Mouse (Mus musculus) liver, embryonic 16.5 days (tissue): ENCODE results near the gene Xlr5a. TPM values are rescaled to one million over a fixed set of nuclear protein-coding genes. Genes with fewer than 3 reads are reported as not detected.
"Not testable (repeated sequence)": the region's sequence is repeated elsewhere in the genome, so short reads cannot be mapped to it uniquely, and the experiment has no call there.

Experiments
- ATAC-seq: fragments of 200-750 bp; cut with Nextera tagmentation; 2 replicates; pipeline ENCODE4 v1.8.0; 2017; ENCODE audit warnings: low read depth, mild to moderate bottlenecking, moderate number of reproducible peaks, moderate library complexity
- H3K27ac ChIP-seq: fragments of 300-500 bp; sonication (generic); 2 replicates; pipeline ENCODE4 v1.5.1; 2014; ENCODE audit warnings: mild to moderate bottlenecking, low read length
- H3K27me3 ChIP-seq: fragments of 300-500 bp; sonication (generic); 2 replicates; pipeline ENCODE4 v1.6.1; 2014; ENCODE audit warnings: low read depth, low read length, mixed read lengths; ENCODE audit not compliant: control insufficient read depth, insufficient read depth
- H3K36me3 ChIP-seq: fragments of 300-500 bp; sonication (generic); 2 replicates; pipeline ENCODE4 v1.6.1; 2014; ENCODE audit warnings: mild to moderate bottlenecking; ENCODE audit not compliant: control insufficient read depth, insufficient read depth
- H3K4me1 ChIP-seq: fragments of 300-500 bp; sonication (generic); 2 replicates; pipeline ENCODE4 v1.6.1; 2014; ENCODE audit warnings: low read depth, low read length, mixed read lengths; ENCODE audit not compliant: control insufficient read depth
- H3K4me2 ChIP-seq: fragments of 300-500 bp; sonication (generic); 2 replicates; pipeline ENCODE4 v1.6.1; 2014; ENCODE audit warnings: low read depth, low read length, mixed read lengths
- H3K4me3 ChIP-seq: fragments of 300-500 bp; sonication (generic); 2 replicates; pipeline ENCODE4 v1.5.1; 2014; ENCODE audit warnings: low read depth, mild to moderate bottlenecking, low read length
- H3K9ac ChIP-seq: fragments of 300-500 bp; sonication (generic); 2 replicates; pipeline ENCODE4 v1.6.1; 2014; ENCODE audit warnings: low read depth, low read length
- H3K9me3 ChIP-seq: fragments of 300-500 bp; sonication (generic); replicated peaks from 2 replicates; pipeline ENCODE4 v1.6.1; 2016; ENCODE audit warnings: low read length; ENCODE audit not compliant: control insufficient read depth
- WGBS: fragments of 180-500 bp; shearing (Covaris S2); extraction: QIAGEN DNeasy Blood & Tissue Kit; methylation state at CpG from one replicate; pipeline ENCODE4 v1.1.7; 2014; ENCODE audit not compliant: insufficient replicate concordance; 5-methylcytosine and 5-hydroxymethylcytosine counted together
- polyA plus RNA-seq: library from polyadenylated mRNA; unstranded; fragments of >200 nt; fragmentation: Nextera tagmentation; extraction: Ambion mirVana; gene quantifications from 2 replicates; pipeline ENCODE4 v1.2.1, GENCODE M21; 2015

The Xlr5a gene
- polyA plus RNA-seq, 1 experiment from 2014 or later, result 0.09 TPM

- ATAC-seq, H3K4me1 ChIP-seq, H3K36me3 ChIP-seq, H3K4me3 ChIP-seq, H3K27ac ChIP-seq, H3K9me3 ChIP-seq, H3K9ac ChIP-seq, H3K27me3 ChIP-seq, H3K4me2 ChIP-seq: not testable (repeated sequence)
- WGBS, result 59% methylated on average over 12 of the region's 13 CpGs
Measured at GRCm38 (mm10) chrX:73096941-73097508, 195.8 kb downstream of the Xlr5a start, which contains the start of gene Xlr3a. TSS of gene Xlr3a (minus strand) at chrX:73097095.

DNA sequence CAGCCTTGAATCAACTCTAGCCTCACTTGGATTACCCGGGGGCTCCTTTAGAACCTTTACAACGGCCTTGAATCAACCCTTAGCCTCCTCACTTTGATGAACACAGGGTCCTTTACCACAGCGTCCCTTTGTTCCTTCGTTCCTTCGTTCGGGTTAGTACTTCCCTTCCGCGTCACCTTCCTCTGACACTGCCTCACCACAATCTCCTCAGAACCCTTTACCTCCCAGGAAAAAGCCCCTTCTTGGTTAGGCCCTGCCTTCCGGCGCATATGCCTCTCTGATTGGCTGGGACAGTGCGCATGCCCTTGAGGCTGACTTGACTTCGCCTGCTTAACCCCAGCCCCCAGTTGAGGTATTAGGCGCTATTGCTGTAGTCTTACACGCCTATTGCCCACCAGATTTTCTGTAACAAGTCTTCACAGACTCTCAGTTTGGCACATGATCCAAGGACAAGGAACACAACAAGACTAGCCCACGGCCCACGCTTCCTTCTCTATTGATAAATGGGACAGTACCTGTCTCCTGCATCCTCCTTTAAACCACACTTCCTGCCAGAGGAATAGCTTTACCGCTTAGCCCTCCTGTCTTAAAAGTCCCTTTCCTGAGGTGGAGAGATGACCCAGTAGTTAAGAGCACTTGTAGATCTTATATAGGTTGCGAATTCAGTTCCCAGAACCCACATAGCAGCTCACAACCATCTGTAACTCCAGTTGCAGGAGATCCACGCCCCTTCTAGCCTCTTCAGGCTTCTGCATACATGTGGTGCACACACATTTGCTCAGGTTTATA is 210.3 kb downstream of the Xlr5a start, which contains the start of gene Xlr4a:
TSS of gene Xlr4a (minus strand) at position 212 of the 789 bp plus-strand sequence.
- H3K4me1 ChIP-seq, H3K9me3 ChIP-seq, ATAC-seq, H3K4me3 ChIP-seq, H3K4me2 ChIP-seq, H3K27ac ChIP-seq, H3K9ac ChIP-seq, H3K27me3 ChIP-seq, H3K36me3 ChIP-seq: not testable (repeated sequence)
- WGBS, result 46% methylated on average over 19 of the region's 19 CpGs

DNA sequence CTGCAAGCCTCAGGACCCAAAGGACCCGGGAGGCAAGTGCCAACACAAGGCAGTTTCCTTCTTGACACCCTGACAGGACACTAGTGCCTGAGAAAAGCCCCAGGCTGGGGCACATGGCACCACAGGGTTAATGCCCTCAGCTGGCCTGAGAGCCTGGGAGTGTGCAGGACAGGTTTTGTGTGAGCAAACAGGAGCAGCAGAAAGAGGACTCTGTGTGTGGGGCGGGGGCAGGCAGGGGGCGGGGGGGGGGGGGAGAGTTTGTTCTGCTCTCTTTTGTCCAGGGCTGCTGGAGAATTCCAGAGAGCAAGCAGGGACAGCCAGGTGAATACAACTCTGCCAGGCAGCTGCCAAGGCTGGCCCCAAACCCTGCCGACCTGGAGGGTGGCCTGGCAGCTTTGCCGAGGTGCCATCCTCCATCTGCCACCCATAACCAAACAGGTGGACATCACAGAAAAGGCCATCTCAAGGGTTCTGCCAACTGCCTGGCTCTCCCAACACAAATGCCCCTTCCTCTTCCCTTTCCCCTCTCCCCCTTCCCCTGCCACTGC is 225.9 kb downstream of the Xlr5a start:
- not testable (repeated sequence) for H3K9ac ChIP-seq, H3K27ac ChIP-seq, H3K4me3 ChIP-seq, H3K4me1 ChIP-seq, H3K4me2 ChIP-seq, H3K9me3 ChIP-seq, H3K27me3 ChIP-seq, H3K36me3 ChIP-seq, ATAC-seq
- WGBS, result 69% methylated on average over 3 of the region's 5 CpGs

DNA sequence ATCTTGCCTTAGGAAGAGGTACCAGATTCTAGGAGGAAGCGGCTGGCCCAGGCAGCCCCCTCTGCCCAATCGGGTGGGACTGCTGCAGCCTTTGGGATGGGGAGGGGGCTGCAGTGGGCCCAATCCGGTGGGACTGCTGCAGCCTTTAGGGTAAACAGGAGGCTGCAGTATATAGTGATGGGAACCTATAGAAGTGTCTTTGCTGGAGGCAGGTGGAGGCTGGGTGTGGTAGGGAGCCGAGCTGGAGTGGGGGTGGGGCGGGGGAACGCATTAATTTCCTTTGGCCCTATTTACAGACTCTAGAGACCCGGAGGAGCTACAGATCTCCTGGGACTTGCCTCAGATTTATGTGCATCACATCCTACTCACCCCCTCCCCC is 228.4 kb downstream of the Xlr5a start, which contains the start of gene Pnma3:
TSS of gene Pnma3 (plus strand) at position 373 of the 379 bp plus-strand sequence.
- H3K27ac ChIP-seq, result no peak within 1 kb of the TSS
- no peaks in the 10 kb centered on the region for H3K9me3 ChIP-seq
- ATAC-seq, result no peak
- H3K4me1 ChIP-seq, result no peaks in the 10 kb centered on the region
- H3K4me3 ChIP-seq, result no peak within 1 kb of the TSS
- no peak within 1 kb of the TSS for H3K4me2 ChIP-seq
- H3K9ac ChIP-seq, result no peak within 1 kb of the TSS
- 28% methylated on average over 7 of the region's 7 CpGs for WGBS
- H3K27me3 ChIP-seq, result no peaks in the 10 kb centered on the region; the same call in 1 of the 2 replicates
- no peaks in the 10 kb centered on the region for H3K36me3 ChIP-seq

DNA sequence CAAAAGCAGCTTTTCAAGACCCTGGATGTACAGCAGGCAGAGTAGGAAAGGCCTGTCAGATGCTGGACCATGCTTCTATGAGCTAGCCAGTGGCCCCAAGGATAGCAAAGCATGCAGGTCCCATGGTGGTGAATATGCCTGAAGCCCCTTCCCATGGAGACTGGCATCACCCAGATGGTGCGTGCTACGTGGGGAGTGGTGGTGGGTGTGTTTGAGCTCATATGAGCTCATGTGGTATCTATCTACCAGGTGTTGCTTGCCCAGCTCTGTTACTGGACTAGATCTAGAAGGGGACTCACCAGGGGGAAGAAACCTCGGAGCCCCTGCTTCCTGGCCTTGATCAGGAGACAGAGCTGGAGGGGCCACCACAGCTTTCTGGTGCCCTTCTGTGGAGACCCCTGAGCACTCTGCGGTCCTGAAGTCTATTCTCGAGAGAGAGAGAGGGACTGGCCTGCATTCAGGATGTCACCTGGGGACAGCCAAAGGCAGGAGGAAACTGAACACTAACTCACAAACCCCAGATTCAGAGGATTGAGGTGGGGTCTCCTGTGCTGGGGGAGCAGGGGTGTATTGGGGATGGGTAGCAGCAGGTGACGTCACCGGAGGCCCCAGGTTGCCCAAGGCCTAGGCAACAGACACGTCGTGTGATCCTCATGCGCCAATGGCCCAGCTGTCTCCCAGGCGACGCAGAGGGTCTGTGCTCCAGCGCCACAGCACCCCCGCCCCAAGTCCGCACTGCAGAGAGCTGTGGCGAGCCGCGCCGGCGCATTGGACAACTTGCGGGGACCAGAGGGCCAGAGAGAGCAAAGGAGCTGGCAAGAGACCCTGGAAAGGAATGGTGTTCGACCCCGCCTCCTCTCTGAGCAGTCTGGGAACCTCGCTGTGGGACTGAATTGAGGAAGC is 229.0 kb downstream of the Xlr5a start:
- WGBS, result 41% methylated on average over 24 of the region's 24 CpGs
- no peak overlapping the region for H3K4me3 ChIP-seq
- H3K36me3 ChIP-seq, result no peaks in the 10 kb centered on the region
- no peak overlapping the region for H3K9ac ChIP-seq
- no peak overlapping the region for H3K27ac ChIP-seq
- no peaks in the 10 kb centered on the region for H3K4me1 ChIP-seq
- no peak for ATAC-seq
- H3K4me2 ChIP-seq, result no peak overlapping the region
- no peaks in the 10 kb centered on the region; the same call in 1 of the 2 replicates for H3K27me3 ChIP-seq
- no peaks in the 10 kb centered on the region for H3K9me3 ChIP-seq

GRCm38 (mm10) chrX:73062323-73062722 is 230.5 kb downstream of the Xlr5a start:
- Histone ChIP-seq H3K4me3 (no peak overlapping the region), H3K27me3 (no peaks in the 10 kb centered on the region; the same call in 1 of the 2 replicates), H3K27ac (no peak overlapping the region), H3K9ac (no peak overlapping the region), H3K4me2 (no peak overlapping the region), H3K9me3 (no peaks in the 10 kb centered on the region), H3K4me1 (no peaks in the 10 kb centered on the region), H3K36me3 (no peaks in the 10 kb centered on the region)
- WGBS, result 24% methylated on average over 5 of the region's 5 CpGs
- no peak for ATAC-seq

DNA sequence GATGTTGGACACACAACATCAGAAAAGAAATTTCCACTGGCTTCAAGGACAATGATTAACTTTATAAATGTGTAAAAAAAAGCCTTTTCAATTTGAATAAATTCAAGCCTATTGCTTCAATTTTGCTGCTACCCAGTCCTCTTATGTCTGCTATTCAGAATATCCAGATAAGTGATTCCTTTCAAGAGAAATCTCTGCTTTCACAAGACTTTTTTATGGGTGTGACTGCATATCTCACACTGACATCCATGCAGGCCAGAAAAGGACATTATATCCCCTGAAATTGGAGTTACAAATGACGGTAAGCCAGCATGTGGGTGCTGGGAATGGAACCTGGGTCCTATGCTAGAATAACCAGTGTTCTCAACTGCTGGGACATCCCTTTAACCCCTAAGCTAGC is 231.2 kb downstream of the Xlr5a start:
- Histone ChIP-seq H3K9ac (no peak overlapping the region), H3K4me1 (no peaks in the 10 kb centered on the region), H3K4me2 (no peak overlapping the region), H3K4me3 (no peak overlapping the region), H3K36me3 (no peaks in the 10 kb centered on the region), H3K27me3 (no peaks in the 10 kb centered on the region; the same call in 1 of the 2 replicates), H3K27ac (no peak overlapping the region), H3K9me3 (no peaks in the 10 kb centered on the region)
- no peak for ATAC-seq
- WGBS, result 61% methylated on average over 1 of the region's 1 CpGs
